Mouse (Mus musculus) hindbrain, postnatal 0 days (tissue): ENCODE results near the gene Bmp8a. TPM values are rescaled to one million over a fixed set of nuclear protein-coding genes. Genes with fewer than 3 reads are reported as not detected.
A peak's percentile ranks its signal among the peaks of the same experiment; 100 is the strongest.
"Not testable (repeated sequence)": the region's sequence is repeated elsewhere in the genome, so short reads cannot be mapped to it uniquely, and the experiment has no call there.

Experiments used
- ATAC-seq: fragments of 200-750 bp; cut with Nextera tagmentation; 2 replicates; pipeline ENCODE4 v1.8.0; 2017; ENCODE audit warnings: mild to moderate bottlenecking, moderate TSS enrichment, moderate library complexity
- DNase-seq: peaks from one replicate; pipeline ENCODE4 v3.0.0-alpha.2; 2015; ENCODE audit warnings: low spot score
- H3K27ac ChIP-seq: fragments of 300-500 bp; sonication (generic); 2 replicates; pipeline ENCODE4 v1.5.1; 2014; ENCODE audit warnings: mild to moderate bottlenecking
- H3K27me3 ChIP-seq: fragments of 300-500 bp; sonication (generic); 2 replicates; pipeline ENCODE4 v1.6.1; 2014; ENCODE audit warnings: low read length, mixed read lengths; ENCODE audit not compliant: insufficient read depth
- H3K36me3 ChIP-seq: fragments of 300-500 bp; sonication (generic); 2 replicates; pipeline ENCODE4 v1.6.1; 2014; ENCODE audit warnings: low read length, mixed read lengths; ENCODE audit not compliant: insufficient read depth
- H3K4me1 ChIP-seq: fragments of 300-500 bp; sonication (generic); 2 replicates; pipeline ENCODE4 v1.6.1; 2014; ENCODE audit warnings: antibody characterized with exemption, low read length, mixed read lengths; ENCODE audit not compliant: insufficient read depth
- H3K4me2 ChIP-seq: fragments of 300-500 bp; sonication (generic); 2 replicates; pipeline ENCODE4 v1.6.1; 2014; ENCODE audit warnings: low read depth, mild to moderate bottlenecking, low read length, moderate library complexity, mixed read lengths
- H3K4me3 ChIP-seq: fragments of 300-500 bp; sonication (generic); 2 replicates; pipeline ENCODE4 v1.5.1; 2014; ENCODE audit warnings: low read length
- H3K9ac ChIP-seq: fragments of 300-500 bp; sonication (generic); replicated peaks from 2 replicates; pipeline ENCODE4 v1.6.1; 2014; ENCODE audit warnings: mild to moderate bottlenecking, low read length, moderate library complexity, mixed read lengths
- H3K9me3 ChIP-seq: fragments of 300-500 bp; sonication (generic); 2 replicates; pipeline ENCODE4 v1.6.1; 2016; ENCODE audit warnings: low read length, mixed read lengths
- CTCF ChIP-seq: IDR thresholded peaks from 2 replicates; pipeline ENCODE4 v1.5.1; 2016; ENCODE audit warnings: antibody characterized with exemption, control low read depth, low read depth
- WGBS: fragments of 180-500 bp; shearing (Covaris S2); extraction: QIAGEN DNeasy Blood & Tissue Kit; methylation state at CpG from one replicate; pipeline ENCODE4 v1.1.7; 2014; 5-methylcytosine and 5-hydroxymethylcytosine counted together
- polyA plus RNA-seq: library from polyadenylated mRNA; unstranded; fragments of >200 nt; fragmentation: Nextera tagmentation; extraction: Ambion mirVana; gene quantifications from 2 replicates; pipeline ENCODE4 v1.2.1, GENCODE M21; 2015
- total RNA-seq: library from RNA; depleted of rRNA; stranded (reverse); fragments of >200 nt; gene quantifications from 2 replicates; pipeline ENCODE4 v1.2.3, GENCODE M21; 2014

The Bmp8a gene
- total and polyA plus RNA-seq, 2 experiments from 2014 or later, result 0.10 to 0.44 TPM

- no peaks in the 10 kb centered on the region for H3K9me3 ChIP-seq
- no peak overlapping the region for H3K4me3 ChIP-seq
- no peaks in the 10 kb centered on the region for H3K36me3 ChIP-seq
- H3K9ac ChIP-seq, result no peak overlapping the region
- no peaks in the 10 kb centered on the region for H3K27me3 ChIP-seq
- WGBS, result 68% methylated on average over 5 of the region's 5 CpGs
- DNase-seq, result no peak
- TF ChIP-seq CTCF, result no peak
- no peak overlapping the region for H3K27ac ChIP-seq
- no peak overlapping the region for H3K4me2 ChIP-seq
- no peak for ATAC-seq
- H3K4me1 ChIP-seq, result no peaks in the 10 kb centered on the region
Observed at GRCm38 (mm10) chr4:123331326-123331725, 11.7 kb downstream of the Bmp8a start.

DNA sequence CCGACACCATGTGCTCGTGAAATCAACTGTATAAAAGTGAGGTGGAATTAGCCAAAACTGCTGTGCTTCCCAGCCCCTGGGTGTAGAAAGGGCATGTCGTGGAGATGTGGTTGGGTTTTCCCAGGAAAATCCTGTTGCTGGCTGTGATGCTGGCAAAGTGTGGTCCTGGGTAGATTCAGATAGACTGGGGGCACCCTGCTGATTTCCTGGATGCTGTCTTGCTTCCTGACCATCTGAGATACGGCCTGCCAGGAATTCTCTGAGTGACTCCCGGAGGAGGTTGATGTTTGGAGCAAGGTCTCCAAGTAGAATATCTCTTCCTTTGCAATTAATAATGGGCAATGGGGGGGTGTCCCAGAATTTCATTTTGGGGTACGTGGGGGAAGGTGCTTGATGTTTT lies 14.1 kb downstream of the Bmp8a start:
- Histone ChIP-seq H3K27ac (no peak overlapping the region), H3K4me2 (no peak overlapping the region), H3K27me3 (no peaks in the 10 kb centered on the region), H3K9ac (no peak overlapping the region), H3K9me3 (no peaks in the 10 kb centered on the region), H3K4me1 (no peaks in the 10 kb centered on the region), H3K4me3 (no peak overlapping the region), H3K36me3 (no peaks in the 10 kb centered on the region)
- ATAC-seq (no peak), DNase-seq (no peak)
- TF ChIP-seq CTCF, result no peak
- 62% methylated on average over 6 of the region's 6 CpGs for WGBS

- H3K4me2 ChIP-seq, result no peak overlapping the region
- DNase-seq (no peak), ATAC-seq (no peak)
- 43% methylated on average over 3 of the region's 3 CpGs for WGBS
- no peak overlapping the region for H3K27ac ChIP-seq
- no peak for TF ChIP-seq CTCF
- H3K9ac ChIP-seq, result no peak overlapping the region
- no peaks in the 10 kb centered on the region for H3K9me3 ChIP-seq
- no peaks in the 10 kb centered on the region for H3K27me3 ChIP-seq
- no peaks in the 10 kb centered on the region for H3K4me1 ChIP-seq
- H3K36me3 ChIP-seq, result no peaks in the 10 kb centered on the region
- H3K4me3 ChIP-seq, result no peak overlapping the region
Observed at GRCm38 (mm10) chr4:123327630-123328029, 15.4 kb downstream of the Bmp8a start.

GRCm38 (mm10) chr4:123326087-123326486 lies 17.0 kb downstream of the Bmp8a start:
- 65% methylated on average over 3 of the region's 3 CpGs for WGBS
- H3K4me1 ChIP-seq, result no peaks in the 10 kb centered on the region
- no peak overlapping the region for H3K9ac ChIP-seq
- no peak for TF ChIP-seq CTCF
- DNase-seq (no peak), ATAC-seq (no peak)
- H3K27ac ChIP-seq, result no peak overlapping the region
- H3K4me2 ChIP-seq, result no peak overlapping the region
- H3K27me3 ChIP-seq, result no peaks in the 10 kb centered on the region
- no peak overlapping the region for H3K4me3 ChIP-seq
- H3K36me3 ChIP-seq, result no peaks in the 10 kb centered on the region
- no peaks in the 10 kb centered on the region for H3K9me3 ChIP-seq

DNA sequence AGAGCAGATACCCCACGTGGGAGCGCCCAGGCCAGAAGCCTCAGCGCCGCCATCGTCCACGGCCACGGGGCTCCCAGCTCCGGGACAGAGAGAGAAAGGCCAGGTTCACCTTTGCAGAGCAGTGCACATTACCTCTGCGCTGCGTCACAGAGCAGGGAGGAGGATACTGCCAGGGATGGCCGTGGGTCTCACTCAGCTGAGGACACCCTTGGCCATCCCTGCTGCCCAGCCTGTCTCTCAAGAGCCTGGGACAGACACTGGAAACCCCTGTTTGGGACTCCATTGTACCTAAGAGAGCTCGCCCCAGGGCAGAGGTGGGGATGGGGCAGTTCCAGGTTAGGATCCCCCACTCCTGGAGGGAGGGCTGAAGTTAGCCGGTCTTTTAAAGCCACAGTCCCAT lies 19.5 kb downstream of the Bmp8a start, which contains the start of gene Oxct2a:
Gene Oxct2a (minus strand): TSS at position 101 of the 400 bp plus-strand sequence.
- ATAC-seq (peak; percentile 44), DNase-seq (no peak)
- Histone ChIP-seq H3K27me3 (no peaks in the 10 kb centered on the region), H3K4me2 (peak within 1 kb of the TSS; percentile 46), H3K9me3 (no peaks in the 10 kb centered on the region), H3K4me1 (no peaks in the 10 kb centered on the region), H3K9ac (no peak within 1 kb of the TSS), H3K36me3 (no peaks in the 10 kb centered on the region), H3K27ac (no peak within 1 kb of the TSS), H3K4me3 (peak within 1 kb of the TSS; percentile 21)
- no peak for TF ChIP-seq CTCF
- 13% methylated on average over 13 of the region's 13 CpGs for WGBS

GRCm38 (mm10) chr4:123322910-123323309 lies 20.1 kb downstream of the Bmp8a start:
- not testable (repeated sequence) for H3K9ac ChIP-seq, H3K27ac ChIP-seq, H3K27me3 ChIP-seq, H3K36me3 ChIP-seq, H3K4me1 ChIP-seq, H3K9me3 ChIP-seq
- DNase-seq (peak; percentile 17), ATAC-seq (peak; percentile 83)
- Histone ChIP-seq H3K4me2 (peak overlapping the region; percentile 46; the same call in 1 of the 2 replicates), H3K4me3 (peak overlapping the region; percentile 21)
- 16% methylated on average over 23 of the region's 38 CpGs for WGBS

DNA sequence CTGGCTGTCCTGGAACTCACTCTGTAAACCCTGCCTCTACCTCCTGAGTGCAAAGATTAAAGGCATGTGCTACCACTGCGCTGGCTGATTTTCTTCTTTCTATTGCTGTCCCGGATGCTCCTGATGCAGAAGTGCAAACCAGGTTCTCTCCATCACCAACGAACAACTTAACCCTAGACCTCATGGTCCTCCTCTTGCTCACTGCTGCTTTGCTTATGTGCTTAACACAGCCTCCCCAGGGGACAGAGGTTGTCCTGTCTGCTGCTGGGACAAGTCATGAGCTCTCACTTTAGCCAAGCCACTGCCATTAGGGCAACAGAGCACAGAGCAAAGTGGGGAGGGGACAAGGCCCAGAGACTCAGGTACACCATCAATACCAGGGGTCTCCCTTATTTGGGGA lies 28.6 kb downstream of the Bmp8a start:
- DNase-seq (no peak), ATAC-seq (no peak)
- H3K27me3 ChIP-seq, result no peaks in the 10 kb centered on the region
- no peak overlapping the region for H3K27ac ChIP-seq
- H3K9ac ChIP-seq, result no peak overlapping the region
- no peaks in the 10 kb centered on the region for H3K36me3 ChIP-seq
- H3K4me1 ChIP-seq, result no peaks in the 10 kb centered on the region
- no peaks in the 10 kb centered on the region for H3K9me3 ChIP-seq
- 81% methylated on average over 3 of the region's 3 CpGs for WGBS
- H3K4me2 ChIP-seq, result no peak overlapping the region
- H3K4me3 ChIP-seq, result no peak overlapping the region
- no peak for TF ChIP-seq CTCF
